Mouse (Mus musculus): Measurements from ENCODE around the gene AC134908.4. TPM values are rescaled to one million over a fixed set of nuclear protein-coding genes. Genes with fewer than 3 reads are reported as not detected.

AC134908.4 gene
- polyA plus RNA-seq, 1 experiment from 2014 or later = 0.26 TPM

DNA sequence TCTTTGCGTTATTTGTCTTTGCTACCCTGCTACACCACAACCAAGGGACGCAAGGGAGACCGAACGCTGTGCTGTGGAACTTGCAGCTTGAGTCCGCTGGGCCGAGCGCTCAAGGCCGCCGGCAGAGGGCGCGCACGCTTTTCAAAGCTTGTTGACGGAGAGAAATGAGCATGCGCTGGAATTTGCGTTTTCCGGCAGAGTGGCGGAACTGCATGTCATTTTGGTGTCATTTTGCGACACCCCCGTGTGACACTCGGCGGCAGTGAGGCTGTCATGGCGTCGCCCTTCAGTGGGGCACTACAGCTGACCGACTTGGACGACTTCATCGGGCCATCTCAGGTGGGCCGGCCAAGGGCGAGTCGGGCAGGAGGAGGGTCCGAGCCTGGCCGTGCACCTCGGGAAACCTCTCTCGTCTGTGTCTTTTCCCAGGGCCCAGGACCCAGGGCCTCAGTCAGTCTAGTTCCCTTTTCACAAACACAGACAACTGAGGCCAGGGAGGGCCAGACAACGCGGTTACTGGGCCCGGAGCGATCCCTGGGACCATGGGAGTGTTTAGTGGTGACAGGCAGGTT is 21.8 kb downstream of the AC134908.4 start, which contains the start of gene Narfl:
Gene Narfl (plus strand): TSS at position 228 of the 572 bp plus-strand sequence.
- peak within 1 kb of the TSS; percentile 94 for H3K4me3 ChIP-seq (ENCODE audit: low read length)
- peak within 1 kb of the TSS; percentile 97 for H3K9ac ChIP-seq (ENCODE audit: low read length)
- peak; percentile 89 for ATAC-seq (replicated peaks; ENCODE audit: extremely low read depth, insufficient read depth, low FRiP score)
- under 1% methylated on average over 37 of the region's 37 CpGs for WGBS
- no peaks in the 10 kb centered on the region for H3K9me3 ChIP-seq (replicated peaks; ENCODE audit: control insufficient read depth, low read length)
- peaks cover 7% of the 10 kb centered on the region for H3K4me1 ChIP-seq (ENCODE audit: control insufficient read depth, insufficient read depth, low read length)
- no peaks in the 10 kb centered on the region; the same call in 1 of the 2 replicates for H3K27me3 ChIP-seq (ENCODE audit: control insufficient read depth, insufficient read depth, low read length)
- H3K27ac ChIP-seq (ENCODE audit: low read length) = peak within 1 kb of the TSS; percentile 57
- peak within 1 kb of the TSS; percentile 94 for H3K4me2 ChIP-seq (ENCODE audit: low read depth, low read length)
- H3K36me3 ChIP-seq (ENCODE audit: control insufficient read depth, insufficient read depth) = 0 out of 2 replicates have a peak, but pooled peaks cover 11% of the 10 kb centered on the region

DNA sequence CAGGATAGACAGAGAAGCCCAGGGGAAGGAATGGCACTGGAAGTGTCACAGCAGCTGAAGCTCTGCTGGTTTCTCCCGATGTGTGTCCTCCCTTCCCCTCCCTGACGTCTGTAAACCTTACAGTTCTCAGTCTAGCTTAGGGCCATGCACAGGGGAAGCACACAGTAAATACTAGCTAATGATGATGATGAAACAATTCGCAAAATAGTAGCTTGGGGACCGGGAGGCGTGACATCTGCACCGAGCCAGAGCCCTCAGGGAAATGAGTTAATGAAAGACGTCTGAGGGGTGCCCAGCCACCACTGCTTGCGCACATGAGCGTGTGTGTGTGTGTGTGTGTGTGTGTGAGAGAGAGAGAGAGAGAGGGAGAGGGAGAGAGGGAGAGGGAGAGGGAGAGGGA is 26.1 kb downstream of the AC134908.4 start:
- WGBS = 55% methylated on average over 9 of the region's 9 CpGs
- no peaks in the 10 kb centered on the region for H3K9me3 ChIP-seq (replicated peaks; ENCODE audit: control insufficient read depth, low read length)
- no peak overlapping the region for H3K4me3 ChIP-seq (ENCODE audit: low read length)
- no peaks in the 10 kb centered on the region for H3K36me3 ChIP-seq (ENCODE audit: control insufficient read depth, insufficient read depth)
- H3K4me1 ChIP-seq (ENCODE audit: control insufficient read depth, insufficient read depth, low read length) = peaks cover 3% of the 10 kb centered on the region
- H3K27me3 ChIP-seq (ENCODE audit: control insufficient read depth, insufficient read depth, low read length) = no peaks in the 10 kb centered on the region; the same call in 1 of the 2 replicates
- H3K27ac ChIP-seq (ENCODE audit: low read length) = no peak overlapping the region
- H3K4me2 ChIP-seq (ENCODE audit: low read depth, low read length) = no peak overlapping the region
- H3K9ac ChIP-seq (ENCODE audit: low read length) = no peak overlapping the region
- no peak for ATAC-seq (replicated peaks; ENCODE audit: extremely low read depth, insufficient read depth, low FRiP score)

DNA sequence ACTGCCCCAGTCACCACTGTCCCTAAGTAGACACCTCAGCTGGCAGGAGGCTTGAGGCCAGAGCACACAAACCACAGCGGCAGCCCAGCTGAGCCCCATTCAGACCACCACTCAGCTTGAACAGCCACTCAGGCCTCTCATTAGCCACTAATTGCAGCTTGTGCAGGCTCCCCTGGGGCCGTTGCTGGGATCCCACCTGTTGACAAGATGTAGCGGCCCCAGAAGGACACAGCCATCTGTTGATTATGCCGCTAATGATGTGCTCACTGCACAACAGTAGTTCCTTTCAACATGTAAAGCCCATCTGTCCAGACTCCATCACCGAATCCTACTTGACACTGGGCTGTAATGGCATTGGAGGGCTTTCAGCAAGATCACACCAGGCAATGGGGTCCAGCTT is 29.6 kb downstream of the AC134908.4 start:
- no peaks in the 10 kb centered on the region for H3K4me1 ChIP-seq (ENCODE audit: control insufficient read depth, insufficient read depth, low read length)
- H3K27me3 ChIP-seq (ENCODE audit: control insufficient read depth, insufficient read depth, low read length) = no peaks in the 10 kb centered on the region; the same call in 1 of the 2 replicates
- H3K36me3 ChIP-seq (ENCODE audit: control insufficient read depth, insufficient read depth) = no peaks in the 10 kb centered on the region
- no peaks in the 10 kb centered on the region for H3K9me3 ChIP-seq (replicated peaks; ENCODE audit: control insufficient read depth, low read length)
- WGBS = 58% methylated on average over 5 of the region's 5 CpGs
- H3K27ac ChIP-seq (ENCODE audit: low read length) = no peak overlapping the region
- H3K9ac ChIP-seq (ENCODE audit: low read length) = no peak overlapping the region
- ATAC-seq (replicated peaks; ENCODE audit: extremely low read depth, insufficient read depth, low FRiP score) = no peak
- no peak overlapping the region for H3K4me2 ChIP-seq (ENCODE audit: low read depth, low read length)
- no peak overlapping the region for H3K4me3 ChIP-seq (ENCODE audit: low read length)

DNA sequence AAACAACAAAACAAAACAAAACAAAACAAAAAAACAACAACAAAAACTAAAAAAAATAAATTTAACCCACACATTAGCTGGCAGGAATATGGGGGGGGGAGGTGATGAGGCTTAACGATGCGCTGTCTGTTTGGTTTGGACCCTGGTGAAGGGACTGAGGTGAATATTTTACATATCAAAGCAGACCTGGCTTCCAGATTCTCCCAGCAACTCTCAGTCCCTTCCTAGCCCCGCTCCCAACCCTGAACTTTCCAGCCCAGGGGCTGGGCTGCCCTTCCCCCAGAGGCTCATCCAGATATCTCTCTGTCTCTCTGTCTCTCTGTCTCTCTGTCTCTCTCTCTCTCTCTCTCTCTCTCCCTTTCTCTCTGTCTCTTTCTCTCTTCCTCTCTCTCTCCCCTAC is 32.9 kb downstream of the AC134908.4 start:
- Histone ChIP-seq H3K9ac (ENCODE audit: low read length) (no peak overlapping the region), H3K4me3 (ENCODE audit: low read length) (no peak overlapping the region), H3K36me3 (ENCODE audit: control insufficient read depth, insufficient read depth) (no peaks in the 10 kb centered on the region), H3K4me1 (ENCODE audit: control insufficient read depth, insufficient read depth, low read length) (no peaks in the 10 kb centered on the region), H3K4me2 (ENCODE audit: low read depth, low read length) (no peak overlapping the region), H3K27me3 (ENCODE audit: control insufficient read depth, insufficient read depth, low read length) (0 out of 2 replicates have a peak, but pooled peaks cover 2% of the 10 kb centered on the region), H3K9me3 (replicated peaks; ENCODE audit: control insufficient read depth, low read length) (no peaks in the 10 kb centered on the region), H3K27ac (ENCODE audit: low read length) (no peak overlapping the region)
- ATAC-seq (replicated peaks; ENCODE audit: extremely low read depth, insufficient read depth, low FRiP score) = no peak
- WGBS = 33% methylated on average over 3 of the region's 3 CpGs

DNA sequence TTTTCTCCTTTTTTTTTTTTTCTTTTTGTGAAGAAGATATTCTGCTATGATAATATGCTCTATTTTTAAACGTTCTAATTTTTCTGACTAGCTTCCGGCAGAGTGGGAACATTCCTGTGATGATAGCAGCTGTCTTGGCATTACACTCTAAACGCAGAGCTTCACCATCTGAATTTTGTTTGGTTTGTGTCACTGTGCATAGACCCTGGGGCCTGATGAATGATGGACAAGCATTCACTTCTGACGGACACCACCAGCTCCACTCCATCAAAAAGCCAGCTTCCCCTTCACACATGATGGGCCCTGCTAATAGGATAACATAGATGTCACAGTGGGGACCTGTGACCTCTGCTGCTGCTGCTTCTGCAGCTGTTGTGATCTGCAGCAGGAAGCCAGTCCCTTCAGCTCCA is 33.9 kb downstream of the AC134908.4 start:
- ATAC-seq (replicated peaks; ENCODE audit: extremely low read depth, insufficient read depth, low FRiP score) = no peak
- Histone ChIP-seq H3K4me2 (ENCODE audit: low read depth, low read length) (no peak overlapping the region), H3K27ac (ENCODE audit: low read length) (no peak overlapping the region), H3K9ac (ENCODE audit: low read length) (no peak overlapping the region), H3K27me3 (ENCODE audit: control insufficient read depth, insufficient read depth, low read length) (0 out of 2 replicates have a peak, but pooled peaks cover 2% of the 10 kb centered on the region), H3K9me3 (replicated peaks; ENCODE audit: control insufficient read depth, low read length) (no peaks in the 10 kb centered on the region), H3K36me3 (ENCODE audit: control insufficient read depth, insufficient read depth) (no peaks in the 10 kb centered on the region), H3K4me1 (ENCODE audit: control insufficient read depth, insufficient read depth, low read length) (no peaks in the 10 kb centered on the region), H3K4me3 (ENCODE audit: low read length) (no peak overlapping the region)
- 23% methylated on average over 4 of the region's 4 CpGs for WGBS

GRCm38 (mm10) chr17:25760148-25760547 is 35.3 kb downstream of the AC134908.4 start:
- Histone ChIP-seq H3K4me2 (ENCODE audit: low read depth, low read length) (no peak overlapping the region), H3K9ac (ENCODE audit: low read length) (no peak overlapping the region), H3K9me3 (replicated peaks; ENCODE audit: control insufficient read depth, low read length) (no peaks in the 10 kb centered on the region), H3K27me3 (ENCODE audit: control insufficient read depth, insufficient read depth, low read length) (0 out of 2 replicates have a peak, but pooled peaks cover 2% of the 10 kb centered on the region), H3K4me3 (ENCODE audit: low read length) (no peak overlapping the region), H3K4me1 (ENCODE audit: control insufficient read depth, insufficient read depth, low read length) (no peaks in the 10 kb centered on the region), H3K36me3 (ENCODE audit: control insufficient read depth, insufficient read depth) (no peaks in the 10 kb centered on the region), H3K27ac (ENCODE audit: low read length) (no peak overlapping the region)
- ATAC-seq (replicated peaks; ENCODE audit: extremely low read depth, insufficient read depth, low FRiP score) = no peak
- WGBS = 67% methylated on average over 8 of the region's 8 CpGs

DNA sequence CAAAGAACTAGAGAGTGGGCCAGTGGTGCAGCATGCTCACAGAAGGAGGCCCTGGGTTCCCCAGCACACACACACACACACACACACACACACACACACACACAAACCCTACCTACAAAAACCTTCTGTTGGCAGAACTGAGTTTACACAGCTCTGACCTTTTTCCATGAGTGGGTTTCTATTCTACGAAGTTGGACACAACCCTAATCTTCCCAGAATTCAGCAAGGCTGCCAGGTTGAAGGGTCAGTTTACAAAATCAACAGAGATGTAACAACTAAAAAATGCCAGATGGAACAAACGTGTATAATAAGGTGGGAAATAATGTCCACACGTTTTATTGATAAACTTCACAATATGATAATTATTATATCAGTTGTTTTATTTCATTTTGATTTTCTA is 37.8 kb downstream of the AC134908.4 start:
- ATAC-seq (replicated peaks; ENCODE audit: extremely low read depth, insufficient read depth, low FRiP score) = no peak
- WGBS = 52% methylated on average over 3 of the region's 3 CpGs
- Histone ChIP-seq H3K27ac (ENCODE audit: low read length) (no peak overlapping the region), H3K36me3 (ENCODE audit: control insufficient read depth, insufficient read depth) (no peaks in the 10 kb centered on the region), H3K4me1 (ENCODE audit: control insufficient read depth, insufficient read depth, low read length) (no peaks in the 10 kb centered on the region), H3K27me3 (ENCODE audit: control insufficient read depth, insufficient read depth, low read length) (0 out of 2 replicates have a peak, but pooled peaks cover 2% of the 10 kb centered on the region), H3K9me3 (replicated peaks; ENCODE audit: control insufficient read depth, low read length) (no peaks in the 10 kb centered on the region), H3K9ac (ENCODE audit: low read length) (no peak overlapping the region), H3K4me2 (ENCODE audit: low read depth, low read length) (no peak overlapping the region), H3K4me3 (ENCODE audit: low read length) (no peak overlapping the region)

GRCm38 (mm10) chr17:25756378-25757242 is 38.8 kb downstream of the AC134908.4 start:
- Histone ChIP-seq H3K36me3 (ENCODE audit: control insufficient read depth, insufficient read depth) (no peaks in the 10 kb centered on the region), H3K9ac (ENCODE audit: low read length) (no peak overlapping the region), H3K27ac (ENCODE audit: low read length) (no peak overlapping the region), H3K4me3 (ENCODE audit: low read length) (no peak overlapping the region), H3K4me1 (ENCODE audit: control insufficient read depth, insufficient read depth, low read length) (no peaks in the 10 kb centered on the region), H3K27me3 (ENCODE audit: control insufficient read depth, insufficient read depth, low read length) (0 out of 2 replicates have a peak, but pooled peaks cover 2% of the 10 kb centered on the region), H3K9me3 (replicated peaks; ENCODE audit: control insufficient read depth, low read length) (no peaks in the 10 kb centered on the region), H3K4me2 (ENCODE audit: low read depth, low read length) (no peak overlapping the region)
- 56% methylated on average over 9 of the region's 9 CpGs for WGBS
- ATAC-seq (replicated peaks; ENCODE audit: extremely low read depth, insufficient read depth, low FRiP score) = no peak
